Mouse (Mus musculus): ENCODE data around the gene Egf. TPM values are rescaled to one million over a fixed set of nuclear protein-coding genes. Genes with fewer than 3 reads are reported as not detected.
"Not testable (repeated sequence)": the region's sequence is repeated elsewhere in the genome, so short reads cannot be mapped to it uniquely, and the experiment has no call there.

Gene Egf
- 0.64 and 0.82 TPM in 2 replicates for total RNA-seq (2021)
- long read RNA-seq, experiment 1, partial matches to known transcripts, result 1 of 2 reads
- long read RNA-seq, experiment 1, other reads (novel, unspliced or antisense), result 1 of 2 reads
- long read RNA-seq, experiment 2, result 0 reads

DNA sequence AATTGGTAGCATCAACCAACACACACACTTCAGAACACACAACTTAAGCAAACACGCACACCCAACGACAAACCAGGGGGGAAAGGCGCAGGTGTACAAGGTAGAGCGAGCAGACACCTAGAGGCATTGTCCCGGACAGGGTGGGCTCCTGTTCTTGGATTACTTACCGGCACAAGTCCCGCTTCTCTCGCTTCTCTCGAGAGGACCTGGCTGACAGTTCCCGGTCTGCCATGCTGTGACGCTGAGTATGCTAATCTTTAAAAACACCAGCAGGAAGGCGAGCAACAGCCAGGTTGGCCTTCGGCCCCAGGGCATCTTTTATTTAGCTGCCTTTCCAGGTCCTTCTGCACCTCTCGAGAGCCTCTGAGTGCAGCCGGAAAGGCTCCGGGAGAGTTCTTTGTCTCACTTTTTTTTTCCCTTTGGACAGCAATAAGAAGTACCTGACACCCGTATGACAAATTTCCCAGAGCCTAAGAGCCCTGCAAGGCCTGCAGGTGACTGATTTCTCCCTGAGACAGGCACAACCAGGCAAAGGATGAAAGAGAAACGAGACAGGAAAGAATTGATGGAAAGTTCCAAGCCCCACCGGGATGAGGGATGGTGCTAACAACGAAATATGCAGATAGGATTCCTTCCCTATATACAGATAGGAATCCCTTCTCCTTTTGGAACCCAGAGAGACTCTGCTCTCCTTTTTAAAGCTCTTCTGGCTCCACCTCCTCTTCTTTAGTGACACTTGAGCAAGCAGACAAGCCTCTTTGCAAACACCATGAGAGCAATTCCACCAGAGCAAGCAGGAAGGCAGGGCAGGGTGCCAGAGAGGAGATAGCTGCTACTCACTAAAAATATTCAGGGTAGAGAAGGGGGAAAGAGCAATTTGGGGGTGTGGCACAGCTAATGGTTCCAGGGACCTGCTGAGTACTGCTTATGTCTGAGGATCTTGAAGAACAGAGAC, at the start of gene Egf:
Egf (minus strand) TSS at position 667 of the 955 bp plus-strand sequence.
- DNase-seq, result peak; percentile 21

DNA sequence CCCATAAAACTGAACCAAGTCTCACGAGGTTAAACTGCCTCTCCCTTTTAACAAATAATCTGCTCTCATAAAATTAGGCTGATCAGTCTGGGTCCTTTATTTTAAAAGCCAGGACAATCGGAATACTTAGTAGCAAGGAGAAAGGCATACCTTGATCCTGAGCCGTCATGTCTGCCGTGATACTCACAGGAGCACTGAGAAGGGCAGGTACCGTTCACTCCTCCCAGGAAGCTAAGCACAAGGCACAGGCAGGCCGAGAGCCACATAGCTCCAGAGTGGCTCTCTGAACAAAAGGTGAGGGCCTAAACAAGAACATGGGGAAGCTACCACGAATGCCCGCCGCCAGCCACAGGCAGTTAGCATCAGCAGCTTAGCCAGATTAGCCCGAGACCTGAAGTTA, 48.6 kb upstream of the Egf start, which contains the start of gene Lrit3:
Lrit3 (minus strand) TSS at position 266 of the 400 bp plus-strand sequence.
- no peak for DNase-seq

DNA sequence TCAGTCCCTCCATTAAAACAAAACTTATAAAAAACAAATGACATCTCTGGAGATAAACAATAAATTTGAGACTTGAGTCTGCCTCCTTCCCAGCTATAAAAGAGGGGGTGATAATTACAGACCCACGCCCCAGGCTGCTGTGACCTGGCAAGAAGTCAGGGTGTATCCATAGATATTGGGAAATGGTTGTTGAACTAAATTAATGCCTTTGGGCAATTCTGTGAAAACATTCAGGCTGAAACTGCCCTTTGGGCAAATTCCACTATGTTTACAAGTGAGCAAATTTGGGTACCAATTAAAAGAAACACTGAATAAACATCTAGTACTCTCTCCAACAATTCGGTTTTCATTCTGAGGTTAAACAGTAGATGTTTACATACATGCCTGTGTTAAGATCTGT, 43.9 kb upstream of the Egf start:
- no peak for DNase-seq

DNA sequence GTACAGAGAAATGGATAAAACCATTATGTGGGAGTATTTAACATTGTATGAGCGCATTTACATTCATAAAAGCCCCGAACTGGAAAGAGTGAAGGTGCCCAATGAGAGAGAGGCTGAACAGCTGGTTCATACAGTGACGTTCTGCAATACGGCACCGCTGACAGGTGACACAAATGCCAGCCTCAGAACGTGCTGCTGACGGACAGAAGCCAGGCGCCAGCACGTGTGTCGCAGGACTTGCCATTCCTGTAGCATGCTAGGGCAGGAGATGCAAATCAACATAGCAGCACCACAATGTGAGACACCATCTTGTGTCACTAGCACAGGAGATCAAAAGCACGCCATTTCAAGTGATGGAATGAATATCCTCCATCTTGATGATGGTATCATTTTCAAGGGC, 43.4 kb upstream of the Egf start:
- DNase-seq, result no peak

DNA sequence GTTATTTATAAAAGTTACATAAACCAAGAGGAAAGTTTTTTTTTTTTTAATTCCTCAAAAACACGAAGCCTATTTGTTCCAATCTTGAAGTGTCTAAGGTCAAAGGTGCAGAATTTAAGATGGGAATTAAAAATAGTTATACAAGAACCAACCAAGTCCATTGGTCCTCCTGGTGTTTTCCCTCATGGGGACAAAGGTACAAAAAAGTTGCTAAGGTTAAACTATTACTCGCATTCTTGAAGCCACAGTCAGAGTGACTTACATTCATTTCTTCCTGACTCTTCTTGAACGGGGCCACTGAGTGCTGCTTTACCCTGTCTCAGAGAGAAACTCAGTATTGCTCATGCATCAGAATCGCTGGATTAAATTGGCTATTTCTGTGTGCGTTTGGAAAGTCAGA, 42.2 kb upstream of the Egf start:
- no peak for DNase-seq

DNA sequence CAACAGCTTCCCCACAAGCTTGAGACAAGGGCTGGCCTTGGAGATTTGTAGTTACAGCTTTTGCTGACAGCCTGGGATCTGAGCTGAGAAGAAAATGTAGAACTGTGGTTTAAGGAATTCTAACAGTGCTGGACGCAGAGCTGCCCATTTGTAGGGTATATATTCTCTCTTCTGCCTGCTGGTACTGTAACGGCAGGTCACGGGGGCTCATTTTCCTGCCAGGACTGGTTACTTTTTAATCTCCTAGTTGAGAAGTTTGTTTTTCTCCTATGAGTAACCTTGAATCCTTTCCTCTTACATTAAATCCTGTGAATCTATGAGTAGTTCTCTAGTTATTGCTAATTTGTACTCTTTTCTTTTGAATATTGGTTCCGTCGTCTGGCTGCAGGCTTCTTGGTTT, 38.7 kb upstream of the Egf start:
- no peak for DNase-seq

DNA sequence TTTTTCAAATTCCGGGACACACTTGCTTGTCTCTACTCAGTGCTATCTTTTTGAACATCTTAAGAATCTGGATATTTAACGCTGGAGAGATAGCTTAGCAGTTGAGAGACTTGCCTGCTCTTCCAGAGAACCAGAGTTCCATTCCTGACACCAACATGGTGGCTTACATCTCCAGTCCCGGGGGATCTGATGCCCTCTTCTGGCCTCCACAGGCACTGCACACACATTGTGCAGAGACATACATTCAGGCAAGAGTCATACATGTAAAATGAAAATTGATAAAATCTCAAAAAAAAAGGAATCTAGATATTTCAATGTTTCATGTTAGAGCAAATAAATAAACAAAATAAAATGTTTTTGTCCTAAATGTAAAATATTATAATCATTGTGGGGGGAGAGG, 27.6 kb upstream of the Egf start:
- no peak for DNase-seq

DNA sequence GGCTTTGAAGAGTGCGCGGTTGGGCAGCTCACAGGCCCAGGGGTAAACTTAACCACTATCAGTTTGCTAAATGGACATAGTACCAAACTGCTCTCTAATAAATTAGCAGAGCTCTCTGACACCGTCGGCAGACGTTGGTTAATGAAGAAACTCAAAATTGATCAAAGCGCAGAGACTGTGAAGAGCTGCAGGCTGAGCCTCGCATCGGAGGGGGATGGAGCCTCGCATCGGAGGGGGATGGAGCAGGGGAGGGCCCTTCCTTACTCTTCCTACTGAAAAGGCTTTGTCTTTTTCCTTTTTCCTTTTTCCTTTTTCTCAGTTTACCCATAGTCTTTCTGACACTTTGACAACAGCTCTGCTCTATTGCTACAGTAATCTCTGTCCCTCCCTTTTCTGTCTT, 26.3 kb upstream of the Egf start:
- no peak for DNase-seq

DNA sequence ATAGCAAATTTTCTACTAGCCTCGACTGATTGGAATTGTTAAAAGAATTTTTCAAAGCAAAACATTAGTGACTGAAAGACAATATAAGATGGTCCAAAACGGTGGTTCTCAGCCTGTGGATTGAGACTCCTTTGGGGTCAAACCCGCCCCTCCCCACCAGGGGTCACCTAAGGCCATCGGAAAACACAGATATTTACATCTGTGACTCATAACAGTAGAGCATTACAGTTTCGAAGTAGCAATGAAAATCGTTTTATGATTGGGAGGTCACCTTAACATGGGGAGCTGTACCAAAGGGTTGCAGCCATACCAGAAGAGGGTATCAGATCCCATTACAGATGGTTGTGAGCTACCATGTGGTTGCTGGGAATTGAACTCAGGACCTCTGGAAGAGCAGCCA, 16.1 kb upstream of the Egf start:
- DNase-seq, result no peak

DNA sequence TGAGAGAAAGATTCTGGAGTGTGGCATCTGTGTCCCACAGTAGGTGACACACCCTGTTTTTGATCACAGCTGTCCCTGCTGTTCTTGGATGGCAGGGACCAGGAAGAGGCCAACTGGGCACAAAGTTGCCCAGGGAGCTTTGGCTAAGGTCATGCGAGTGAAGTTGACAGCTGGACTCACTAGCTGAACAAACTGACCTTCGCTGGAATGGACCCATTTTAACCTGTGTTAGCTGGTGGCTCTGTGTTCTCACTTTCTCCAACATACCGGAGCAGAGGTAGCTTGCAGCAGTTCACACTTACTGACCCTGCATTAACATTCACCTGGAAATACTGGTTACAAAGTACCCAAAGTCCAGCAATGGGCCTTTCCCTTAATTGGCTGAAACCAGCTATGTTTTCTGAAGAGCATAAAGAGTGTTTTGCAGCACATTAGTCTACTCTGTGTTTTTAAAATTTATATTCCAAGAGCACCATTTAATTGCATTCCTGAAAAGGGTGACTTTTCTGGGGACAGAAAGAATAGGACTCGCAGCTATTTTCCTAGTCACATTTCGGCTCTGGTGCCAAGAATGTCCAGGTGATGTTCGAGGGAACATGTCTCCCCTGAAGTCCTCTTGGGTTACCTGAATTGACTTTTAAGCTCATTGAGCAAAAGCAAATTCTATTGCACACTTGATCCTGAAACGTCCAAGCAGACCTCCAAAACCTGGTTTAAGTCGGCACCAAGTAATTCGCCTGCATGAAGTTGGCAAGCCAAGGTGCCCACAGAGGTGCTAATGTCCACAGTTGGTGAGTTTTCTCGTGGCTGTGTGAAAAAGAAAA, 12.1 kb upstream of the Egf start:
- DNase-seq, result no peak

DNA sequence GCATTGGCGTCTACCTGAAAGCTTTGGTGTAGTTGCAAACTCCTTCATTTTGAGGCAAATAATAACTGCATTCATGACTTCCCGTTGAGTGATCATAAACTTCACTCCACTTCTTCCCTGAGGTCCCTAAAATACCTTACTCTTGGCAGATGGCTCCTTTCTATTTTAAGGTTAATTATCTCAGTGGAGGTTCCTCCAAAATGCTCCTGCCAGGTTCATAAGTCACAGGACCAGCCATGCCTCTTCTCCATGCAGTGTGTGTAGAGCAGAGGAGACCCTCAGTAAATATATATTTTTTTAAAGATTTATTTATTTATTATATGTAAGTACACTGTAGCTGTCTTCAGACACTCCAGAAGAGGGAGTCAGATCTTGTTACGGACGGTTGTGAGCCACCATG, 11.0 kb upstream of the Egf start:
- DNase-seq, result no peak

DNA sequence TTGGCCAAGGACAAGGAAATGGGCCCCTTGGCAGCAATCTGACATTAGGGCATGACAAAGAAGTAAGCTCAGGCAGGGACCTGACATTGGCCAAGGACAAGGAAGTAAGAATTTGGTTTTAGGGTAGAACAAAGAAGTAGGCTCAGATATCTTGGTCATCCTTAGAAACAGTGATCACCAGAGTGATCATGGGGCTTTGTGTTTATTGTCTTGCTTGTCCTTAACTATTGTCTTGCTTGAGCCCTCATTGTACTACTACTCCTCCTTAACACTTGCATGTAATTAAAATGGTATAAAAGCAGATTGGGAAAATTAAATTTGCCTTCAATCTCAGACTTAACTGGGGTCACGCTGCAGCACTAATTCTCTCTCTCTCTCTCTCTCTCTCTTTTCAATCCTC, 2.5 kb upstream of the Egf start:
- DNase-seq, result not testable (repeated sequence)

DNA sequence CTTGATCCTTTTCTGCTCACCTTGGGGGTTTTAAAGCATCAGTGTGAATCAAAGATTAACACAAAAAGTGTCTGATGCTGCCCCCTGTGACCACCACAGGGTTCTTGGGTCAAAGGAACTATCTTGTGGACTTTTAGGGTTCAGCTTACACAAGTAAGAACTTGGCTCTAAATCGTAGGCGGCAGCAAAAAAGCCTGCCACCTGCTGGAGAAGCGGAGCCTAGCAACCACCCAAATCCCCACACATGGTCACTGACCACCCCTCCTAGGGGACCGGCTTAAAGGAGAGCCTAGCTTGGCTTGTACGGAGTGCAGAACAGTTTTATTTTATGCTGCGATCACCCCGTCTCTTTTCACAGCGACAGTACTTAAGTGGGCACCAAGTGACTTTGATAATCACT, 10.3 kb downstream of the Egf start:
- peak; percentile 40 for DNase-seq

DNA sequence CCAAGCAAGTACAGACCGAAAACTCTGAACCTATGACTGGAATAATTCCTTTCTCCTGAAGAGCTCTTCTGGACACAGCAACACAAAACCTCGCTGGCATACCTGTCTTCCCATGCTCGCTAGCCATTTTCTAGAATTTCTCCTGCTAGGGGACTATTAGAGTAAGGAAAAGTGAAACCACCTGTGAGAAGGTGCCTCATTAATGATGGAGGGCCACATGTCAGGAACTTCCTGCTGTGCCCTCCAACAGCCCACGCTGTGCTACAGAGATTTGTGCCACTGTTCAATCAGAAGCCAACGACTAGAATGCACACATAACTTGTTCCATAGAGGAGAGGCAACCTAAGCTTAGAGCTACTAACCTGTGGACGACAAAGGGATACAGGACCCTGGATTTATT, 12.3 kb downstream of the Egf start:
- no peak for DNase-seq

DNA sequence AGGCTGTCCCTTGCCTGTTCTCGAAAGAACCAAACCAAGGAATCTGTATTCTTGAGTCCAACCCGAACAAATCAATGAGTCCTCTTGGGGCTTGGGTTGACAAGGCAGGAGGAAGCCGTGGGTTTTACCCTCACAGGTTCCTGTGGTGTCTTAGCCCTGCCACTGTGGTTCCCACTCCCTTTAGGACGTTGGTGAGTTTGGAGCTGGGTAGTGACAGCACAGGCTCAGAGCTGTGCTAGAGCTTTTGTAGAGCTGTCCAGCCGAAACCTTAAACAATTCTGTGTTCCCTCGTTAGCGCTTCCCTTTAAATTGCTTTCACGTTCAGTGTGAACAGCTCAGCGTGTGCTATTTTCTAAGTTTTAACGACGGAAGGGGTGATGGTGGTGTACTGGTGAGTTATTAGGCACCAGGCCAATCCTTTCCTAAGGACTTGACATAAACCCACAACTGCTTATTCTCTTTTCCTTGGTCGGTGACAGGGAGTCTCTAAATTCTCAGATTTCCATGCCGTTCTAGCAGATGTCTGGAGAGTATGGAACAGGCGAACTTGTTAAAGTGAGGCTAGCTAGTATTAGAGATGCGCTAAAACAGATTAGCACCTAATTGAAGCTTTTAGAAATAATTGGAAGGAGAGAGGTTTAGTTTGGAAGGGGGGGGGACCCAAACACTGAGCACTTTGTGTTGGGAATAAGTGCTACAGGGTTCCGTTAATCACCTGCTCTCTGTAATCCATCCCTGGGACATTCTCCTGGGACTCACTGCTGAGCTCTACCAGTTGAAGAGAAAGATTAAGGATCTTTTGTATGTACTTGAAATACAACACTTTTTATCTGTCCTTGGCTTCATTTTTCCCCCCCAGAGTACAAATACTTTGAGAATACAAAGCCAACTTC, 16.6 kb downstream of the Egf start:
- no peak for DNase-seq

DNA sequence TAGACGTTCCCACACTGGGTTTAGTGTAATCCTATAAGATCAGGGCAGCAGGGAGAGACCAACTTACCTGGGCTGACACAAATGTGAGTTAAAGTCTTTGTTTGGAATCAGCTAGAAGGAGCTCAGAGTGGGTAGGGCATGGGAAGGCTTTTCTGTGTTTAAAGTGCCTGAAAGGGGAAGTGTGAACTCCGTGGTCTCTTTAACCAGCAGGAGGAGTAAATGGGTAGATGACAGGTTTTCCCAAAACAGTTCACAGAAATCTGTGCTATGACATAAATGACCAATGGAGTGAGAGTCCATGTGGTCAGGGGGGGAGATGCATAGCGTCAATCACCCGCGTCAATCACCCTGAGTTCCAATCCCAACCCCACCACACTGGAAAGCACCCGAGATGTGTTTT, 23.5 kb downstream of the Egf start:
- no peak for DNase-seq

DNA sequence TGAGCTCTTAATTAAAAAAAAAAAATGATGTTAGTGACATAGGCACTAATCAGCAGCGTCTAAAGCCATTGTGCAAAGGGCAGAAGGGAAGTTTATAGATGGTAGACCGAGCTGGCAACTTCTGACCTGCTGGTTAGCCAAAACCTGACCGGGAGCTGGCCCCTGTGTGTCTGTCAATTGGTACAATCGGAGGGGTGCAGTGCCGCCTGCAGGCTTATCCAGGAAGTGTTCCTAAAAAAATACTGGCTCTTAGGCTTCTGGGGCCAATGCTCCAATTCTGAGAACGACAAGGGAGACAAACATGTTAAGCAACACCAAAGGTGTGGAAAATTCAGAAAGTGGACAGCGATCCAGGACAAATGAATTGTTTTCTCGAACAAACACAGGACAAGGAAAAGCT, 24.7 kb downstream of the Egf start:
- peak; percentile 50 for DNase-seq

DNA sequence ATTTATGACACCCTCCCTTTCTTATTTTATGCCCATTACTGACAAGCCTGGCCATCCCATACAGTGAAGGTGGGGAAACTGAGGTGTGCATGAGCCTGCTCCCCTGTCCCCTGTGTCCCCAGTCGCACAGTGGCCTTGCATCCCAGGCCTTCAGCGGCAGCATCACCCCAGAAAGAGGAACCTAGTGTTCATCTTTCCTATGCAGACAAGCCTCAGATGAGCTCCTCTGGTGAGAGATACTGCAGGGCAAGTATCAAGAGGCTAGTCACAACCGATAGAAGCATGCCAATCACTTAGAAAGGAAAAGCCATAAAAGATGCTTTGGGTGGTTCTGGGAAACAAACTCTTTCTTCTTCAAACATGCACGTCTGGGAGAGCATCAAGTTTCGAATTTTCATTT, 25.2 kb downstream of the Egf start:
- DNase-seq, result no peak

DNA sequence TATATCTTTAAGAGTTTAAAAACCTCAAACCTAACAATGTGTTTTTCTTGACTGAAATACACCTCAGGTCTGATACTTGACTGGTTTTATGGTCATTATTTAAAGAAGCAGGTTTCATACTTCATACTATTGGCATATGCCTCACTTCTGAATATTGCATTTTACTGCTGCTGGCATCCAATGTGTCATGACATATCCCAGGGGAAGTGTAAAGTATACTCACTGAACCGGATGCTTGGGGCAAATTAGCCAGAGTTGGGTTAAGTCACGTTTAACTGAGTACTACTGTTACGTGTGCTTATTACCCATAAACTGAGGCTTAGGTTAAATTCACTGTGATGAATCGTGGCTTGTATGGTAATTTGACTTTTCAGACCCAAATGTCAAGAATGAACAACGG, 29.5 kb downstream of the Egf start:
- DNase-seq, result no peak

DNA sequence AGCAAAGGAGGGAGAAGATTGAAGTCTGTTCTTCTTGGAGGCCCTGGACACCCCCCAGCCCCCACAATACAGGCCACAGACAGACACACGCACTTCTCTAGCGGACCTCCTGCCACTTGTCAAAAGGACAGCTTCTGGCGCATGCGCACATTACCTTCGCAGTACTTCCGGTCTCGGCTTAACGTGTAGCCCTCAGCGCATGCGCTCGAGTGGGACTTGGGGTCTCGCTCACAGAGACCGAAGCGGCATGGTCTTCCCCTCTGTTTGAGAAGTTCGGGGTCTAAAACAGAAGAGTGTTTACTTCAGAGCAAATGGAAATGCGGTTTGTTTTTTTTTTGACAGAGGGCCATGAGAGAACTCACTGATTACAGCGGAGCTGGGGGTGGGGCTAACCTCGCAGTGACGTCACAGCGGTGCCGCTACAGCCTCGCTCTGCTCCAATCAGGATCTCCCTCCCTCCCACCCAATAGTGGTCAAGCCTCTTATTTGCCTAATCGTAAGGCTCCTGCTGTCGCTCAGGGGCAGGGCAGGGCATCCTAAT, 30.1 kb downstream of the Egf start:
- DNase-seq, result peak; percentile 95

DNA sequence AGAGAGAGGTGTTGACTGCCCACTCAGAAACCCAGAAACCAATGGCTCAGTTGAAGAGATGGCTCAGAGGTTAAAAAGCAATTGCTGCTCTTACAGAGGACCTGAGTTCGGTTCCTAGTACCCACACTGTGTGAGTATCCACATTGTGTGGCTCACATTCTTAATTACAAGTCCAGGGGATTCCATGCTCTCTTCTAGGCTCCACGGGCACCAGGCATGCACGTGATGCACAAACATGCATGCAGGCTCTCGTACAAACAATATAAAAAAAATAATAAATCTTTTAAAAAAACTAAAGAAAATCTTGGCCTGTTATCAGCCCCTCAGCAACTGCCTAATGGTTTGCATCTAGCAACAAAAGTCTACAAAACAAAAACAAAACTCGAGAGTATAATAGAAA, 30.6 kb downstream of the Egf start:
- DNase-seq, result peak; percentile 8

DNA sequence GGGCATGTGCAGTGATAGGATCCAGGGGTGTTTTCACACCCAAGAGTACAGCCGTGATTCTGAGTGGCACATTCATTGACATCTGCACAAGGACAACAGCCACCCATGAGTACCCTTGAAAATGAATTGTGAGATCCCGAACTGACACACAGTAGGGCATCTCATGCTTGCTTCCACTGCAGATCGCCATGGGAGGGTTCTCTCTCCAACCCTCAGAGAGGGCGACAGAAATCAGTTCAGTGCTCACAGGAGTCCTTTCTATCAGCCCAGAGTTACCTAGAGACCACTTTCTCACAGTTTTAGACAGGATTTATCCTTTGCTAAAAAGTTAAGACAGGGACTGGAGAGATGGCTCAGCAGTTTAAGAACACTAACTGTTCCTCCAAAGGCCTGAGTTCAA, 31.8 kb downstream of the Egf start:
- no peak for DNase-seq

Measured in adrenal gland, postnatal 14 days (tissue).